Mouse (Mus musculus): ENCODE results near the gene Vmn1r163.
"Not testable (repeated sequence)": the region's sequence is repeated elsewhere in the genome, so short reads cannot be mapped to it uniquely, and the experiment has no call there.

Gene Vmn1r163

GRCm38 (mm10) chr7:23055240-23055639 lies at the start of gene Vmn1r163:
TSS of gene Vmn1r163 (plus strand) at chr7:23055540.
- DNase-seq (ENCODE audit: low spot score), result not testable (repeated sequence)

GRCm38 (mm10) chr7:23019823-23020222 lies 35.5 kb upstream of the Vmn1r163 start, which contains the start of gene Gm4216:
TSS of gene Gm4216 (minus strand) at chr7:23019923.
- not testable (repeated sequence) for DNase-seq (ENCODE audit: low spot score)

- DNase-seq (ENCODE audit: low spot score), result not testable (repeated sequence)
Measured at GRCm38 (mm10) chr7:23067356-23067755, 12.0 kb downstream of the Vmn1r163 start, which contains the start of gene Gm8720. TSS of gene Gm8720 (minus strand) at chr7:23067456.

Measured in MN1 (cell line).